Mouse (Mus musculus) Patski (cell line): ENCODE data around the gene Rpl11. TPM values are rescaled to one million over a fixed set of nuclear protein-coding genes. Genes with fewer than 3 reads are reported as not detected.
A peak's percentile ranks its signal among the peaks of the same experiment; 100 is the strongest.

Source experiments
- ATAC-seq: fragments of 100-300 bp; one replicate; pipeline ENCODE4 v1.8.0; 2021
- CTCF ChIA-PET: fragments of 350-600 bp; sonication (Branson Sonifier 250); formaldehyde crosslinking; loops from one replicate; lab custom pipeline; 2022; ENCODE audit warnings: inconsistent platforms; lab: Charles Lee
- POLR2A ChIA-PET: fragments of 350-600 bp; sonication (Branson Sonifier 250); formaldehyde crosslinking; loops from one replicate; lab custom pipeline; 2022; ENCODE audit warnings: antibody characterized with exemption, inconsistent platforms; lab: Charles Lee
- DNase-seq: peaks from one replicate; pipeline ENCODE4 v3.0.0-alpha.2; 2011; ENCODE audit warnings: low read depth, low spot score
- H3K27me3 ChIP-seq: fragments of 371-371 bp; one replicate; pipeline ENCODE4 v1.5.1; 2021
- CTCF ChIP-seq: fragments of 100-300 bp; IDR thresholded peaks from one replicate; pipeline ENCODE4 v1.5.1; 2021
- in situ Hi-C: fragments of 300-500 bp; cut with MboI; formaldehyde crosslinking; loops from 3 replicates; pipeline ENCODE4 v1.11.1; 2018; ENCODE audit warnings: low pct_unique_long_range_greater_than_20kb, mixed read lengths
- polyA plus RNA-seq: library from polyadenylated mRNA; unstranded; gene quantifications from one replicate; pipeline ENCODE4 v1.2.3, GENCODE M21; 2021

Gene Rpl11
- polyA plus RNA-seq, 1 experiment from 2014 or later: 665 TPM

DNA sequence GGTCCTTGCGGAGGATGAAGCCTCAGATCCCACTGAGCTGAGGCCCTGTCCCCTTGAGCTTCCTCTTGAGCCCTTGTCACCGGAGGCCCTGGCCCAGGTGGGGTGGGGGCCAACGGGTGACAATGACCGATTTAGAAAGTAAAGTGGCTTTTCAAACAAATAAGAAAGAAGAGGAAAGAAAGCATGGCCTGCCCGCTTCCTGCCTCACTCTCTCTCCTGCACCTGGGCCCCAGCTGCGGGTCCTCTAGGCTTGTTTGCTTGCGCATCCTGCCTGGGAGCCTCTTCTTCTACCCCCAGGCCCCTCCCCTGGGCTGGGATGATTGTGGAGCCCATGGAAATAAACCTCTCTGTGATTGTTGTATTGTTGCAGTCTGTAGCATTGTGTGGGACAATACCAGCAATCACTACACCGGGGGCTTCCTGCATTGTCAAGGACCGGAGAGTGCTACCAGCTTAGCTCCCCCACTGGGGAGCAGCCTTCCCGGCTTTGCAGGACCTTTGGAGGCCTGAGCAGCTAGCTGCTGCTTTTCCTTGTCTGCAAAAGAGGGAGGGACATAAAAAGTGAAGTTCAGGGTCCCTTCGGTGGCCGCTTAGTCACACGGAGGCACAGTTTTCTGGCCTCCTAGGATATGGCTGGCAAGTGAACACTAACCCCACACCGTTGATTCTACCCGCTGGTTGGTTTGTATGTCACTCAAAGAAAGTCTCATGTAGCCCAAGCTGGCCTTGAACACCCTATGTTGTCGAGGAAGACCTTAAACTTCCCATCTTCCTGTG lies 35.9 kb upstream of the Rpl11 start:
- ChIA-PET CTCF (interaction anchor here (1.0 kb wide), 1 partner anchor 21 kb away, joined by 4 read pairs; no protein-coding TSS in a partner anchor), POLR2A (no interaction called here)
- DNase-seq: no peak
- in situ Hi-C loops: no loop called here
- H3K27me3 ChIP-seq: no peaks in the 10 kb centered on the region
- no peak for ATAC-seq
- no peak for TF ChIP-seq CTCF

DNA sequence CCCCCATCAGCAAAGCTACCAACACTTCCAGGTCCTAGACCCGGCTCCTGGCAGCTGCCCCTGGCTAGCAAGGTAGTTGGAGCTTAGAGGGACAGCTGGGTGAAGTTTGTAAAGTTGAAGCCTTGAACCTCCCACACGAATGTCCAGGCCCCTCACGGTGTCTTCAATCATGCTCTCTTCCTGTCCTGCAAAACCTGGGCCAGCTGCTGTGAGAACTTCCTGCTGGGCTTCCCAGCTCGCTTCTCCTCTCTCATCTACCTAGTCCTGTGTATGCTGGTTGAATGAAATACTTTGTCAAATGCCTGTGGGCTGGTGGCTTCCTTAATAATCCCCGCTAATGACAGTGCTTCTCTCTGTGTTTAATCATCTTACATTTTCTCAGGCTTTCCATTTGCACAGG lies 35.1 kb upstream of the Rpl11 start:
- in situ Hi-C loops: no loop called here
- CTCF ChIA-PET: no interaction called here
- DNase-seq (no peak), ATAC-seq (no peak)
- POLR2A ChIA-PET: no interaction called here
- no peak for TF ChIP-seq CTCF
- H3K27me3 ChIP-seq: no peaks in the 10 kb centered on the region

DNA sequence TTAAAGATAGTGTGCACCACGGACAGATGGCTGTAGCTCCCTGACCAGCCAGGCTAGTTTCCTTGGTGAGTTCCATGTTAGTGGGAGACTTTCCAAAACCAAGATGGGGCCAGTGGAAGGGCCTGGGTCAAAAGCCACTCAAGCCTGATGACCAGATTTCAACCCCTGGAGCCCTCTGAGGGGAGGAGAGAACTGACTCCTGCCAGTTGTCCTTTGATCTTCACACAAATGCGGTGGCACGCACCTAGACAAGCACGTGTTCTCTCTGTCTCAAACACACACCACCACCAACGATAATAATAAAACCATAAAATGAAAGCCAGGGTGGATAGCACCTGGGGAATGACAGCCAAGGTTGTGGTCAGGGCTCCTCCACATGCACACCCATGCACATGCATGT lies 34.0 kb upstream of the Rpl11 start:
- ChIA-PET CTCF (no interaction called here), POLR2A (no interaction called here)
- TF ChIP-seq CTCF: no peak
- ATAC-seq (no peak), DNase-seq (no peak)
- in situ Hi-C loops: no loop called here
- no peaks in the 10 kb centered on the region for H3K27me3 ChIP-seq

GRCm38 (mm10) chr4:136084840-136085239 lies 31.6 kb upstream of the Rpl11 start:
- ATAC-seq: no peak

GRCm38 (mm10) chr4:136083269-136084105 lies 30.3 kb upstream of the Rpl11 start:
- ChIA-PET POLR2A (no interaction called here), CTCF (no interaction called here)
- DNase-seq: no peak
- ATAC-seq: no peak
- no peak for TF ChIP-seq CTCF
- no peaks in the 10 kb centered on the region for H3K27me3 ChIP-seq
- in situ Hi-C loops: no loop called here

More at GRCm38 (mm10) chr4:136084840-136085239, 31.6 kb upstream of the Rpl11 start:
- H3K27me3 ChIP-seq: no peaks in the 10 kb centered on the region
- TF ChIP-seq CTCF: no peak
- in situ Hi-C loops: no loop called here
- ChIA-PET POLR2A (no interaction called here), CTCF (no interaction called here)
- DNase-seq: no peak

DNA sequence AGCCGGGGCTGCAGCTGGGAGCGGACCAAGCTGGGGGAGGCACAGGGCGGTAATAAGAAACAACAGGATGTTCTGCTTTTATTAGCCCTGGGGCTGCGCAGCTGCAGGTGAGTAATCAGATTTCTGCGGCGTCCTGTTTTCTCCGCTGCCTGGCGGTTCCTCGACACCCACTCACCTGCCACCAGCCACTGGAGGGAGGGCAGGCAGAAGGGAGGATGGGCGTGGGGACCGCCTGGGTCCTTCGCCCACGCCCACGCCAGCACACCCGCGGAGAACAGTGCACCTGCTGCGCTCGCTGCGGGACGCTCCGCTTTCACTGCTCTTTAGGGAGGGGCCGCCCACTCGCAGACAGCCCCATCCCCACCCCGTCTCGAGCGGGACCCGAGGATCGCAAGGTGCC lies 28.5 kb upstream of the Rpl11 start:
- TF ChIP-seq CTCF: no peak
- ChIA-PET CTCF (no interaction called here), POLR2A (no interaction called here)
- in situ Hi-C loops: no loop called here
- DNase-seq: no peak
- ATAC-seq: no peak
- H3K27me3 ChIP-seq: no peaks in the 10 kb centered on the region

DNA sequence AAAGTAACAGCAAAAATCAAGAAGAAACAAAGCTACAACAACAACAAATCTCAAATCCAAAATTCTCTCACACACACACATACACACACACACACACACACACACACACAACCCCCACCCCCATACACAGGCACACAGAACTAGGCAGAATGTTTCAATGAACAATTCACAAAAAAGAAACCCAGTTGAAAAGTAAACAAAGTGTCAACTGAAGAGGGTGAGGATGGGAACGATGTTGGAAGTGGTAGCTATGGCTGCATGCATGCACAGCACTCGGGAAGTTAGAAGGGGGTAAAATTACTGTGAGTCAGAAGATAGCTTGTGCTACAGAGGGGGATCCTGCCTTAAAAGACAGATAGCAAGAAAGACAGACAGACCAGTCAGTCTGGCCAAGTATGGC lies 25.4 kb upstream of the Rpl11 start:
- in situ Hi-C loops: no loop called here
- TF ChIP-seq CTCF: no peak
- POLR2A ChIA-PET: interaction anchor here (0.6 to 1.2 kb wide), 2 partner anchors 66 to 91 kb away, joined by 3 read pairs; no protein-coding TSS in a partner anchor
- CTCF ChIA-PET: interaction anchor here (0.9 to 1.9 kb wide), 4 partner anchors 16 to 72 kb away, joined by 3 to 4 read pairs (median 4); no protein-coding TSS in a partner anchor
- H3K27me3 ChIP-seq: no peaks in the 10 kb centered on the region
- ATAC-seq: no peak
- DNase-seq: no peak

DNA sequence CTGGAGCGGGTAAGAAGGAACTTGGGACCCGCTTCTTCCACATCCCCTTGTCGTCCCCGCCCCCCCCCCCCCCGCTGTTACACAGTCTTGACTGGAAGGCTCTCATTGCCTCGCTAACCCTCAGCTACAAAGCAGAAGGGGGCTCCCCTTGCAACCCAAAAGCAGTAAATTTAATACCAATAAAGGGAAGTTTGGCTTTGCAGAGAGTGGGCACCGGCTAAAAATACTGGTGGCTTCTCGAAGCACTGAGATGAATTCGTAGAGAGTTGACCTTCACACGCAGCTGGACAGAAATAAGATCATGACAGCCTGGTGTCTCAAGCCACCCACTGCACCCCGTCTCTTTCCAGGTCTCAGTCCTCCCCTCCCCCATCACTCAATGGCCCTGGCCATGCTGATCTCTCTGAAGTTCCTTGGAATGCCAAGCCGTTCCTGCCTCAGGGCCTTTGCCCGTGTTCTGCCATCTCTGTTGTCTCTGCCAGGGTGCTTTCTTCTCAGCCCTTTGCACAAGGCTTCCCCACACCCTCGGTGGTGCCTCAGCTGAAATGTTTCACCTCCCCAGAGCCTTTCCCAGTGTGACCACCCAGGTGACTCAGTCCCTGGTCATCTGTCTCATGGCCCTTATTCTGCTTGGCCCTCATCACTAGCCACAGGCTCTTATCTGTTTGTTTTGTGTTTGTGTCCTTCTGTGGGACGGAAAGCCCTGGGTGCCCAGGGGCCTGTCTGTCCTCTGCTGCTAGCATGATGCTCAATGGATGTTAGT lies 23.7 kb upstream of the Rpl11 start:
- ChIA-PET CTCF (no interaction called here), POLR2A (no interaction called here)
- DNase-seq (no peak), ATAC-seq (no peak)
- TF ChIP-seq CTCF: no peak
- in situ Hi-C loops: no loop called here
- H3K27me3 ChIP-seq: no peaks in the 10 kb centered on the region

GRCm38 (mm10) chr4:136071178-136071714 lies 18.0 kb upstream of the Rpl11 start:
- ChIA-PET POLR2A (interaction anchor here (1.5 kb wide), 1 partner anchor 74 kb away, joined by 5 read pairs; no protein-coding TSS in a partner anchor), CTCF (interaction anchor here (1.1 to 1.8 kb wide), 2 partner anchors 32 to 72 kb away, joined by 3 to 4 read pairs; partner anchors contain the start of gene Id3)
- TF ChIP-seq CTCF: peak; percentile 82
- no peak for DNase-seq
- ATAC-seq: no peak
- H3K27me3 ChIP-seq: no peaks in the 10 kb centered on the region
- in situ Hi-C loops: loop anchor here (5.0 kb wide), 1 partner anchor 71 kb away; the partner anchor contains the start of gene Id3

- no peak for ATAC-seq
- TF ChIP-seq CTCF: no peak
- CTCF ChIA-PET: interaction anchor here (1.1 to 1.8 kb wide), 3 partner anchors 32 to 77 kb away, joined by 3 to 4 read pairs (median 3); partner anchors contain the start of gene Id3
Measured at GRCm38 (mm10) chr4:136070592-136070991, 17.4 kb upstream of the Rpl11 start.

More at GRCm38 (mm10) chr4:136070592-136070991, 17.4 kb upstream of the Rpl11 start:
- DNase-seq: no peak
- POLR2A ChIA-PET: interaction anchor here (1.5 kb wide), 1 partner anchor 75 kb away, joined by 5 read pairs; no protein-coding TSS in a partner anchor
- in situ Hi-C loops: loop anchor here (5.0 kb wide), 1 partner anchor 72 kb away; the partner anchor contains the start of gene Id3
- no peaks in the 10 kb centered on the region for H3K27me3 ChIP-seq
